Mouse (Mus musculus): ENCODE data around the gene Rab25. TPM values are rescaled to one million over a fixed set of nuclear protein-coding genes. Genes with fewer than 3 reads are reported as not detected.
A peak's percentile ranks its signal among the peaks of the same experiment; 100 is the strongest.

Rab25 gene
- total RNA-seq, 2 experiments from 2014 or later = not detected

DNA sequence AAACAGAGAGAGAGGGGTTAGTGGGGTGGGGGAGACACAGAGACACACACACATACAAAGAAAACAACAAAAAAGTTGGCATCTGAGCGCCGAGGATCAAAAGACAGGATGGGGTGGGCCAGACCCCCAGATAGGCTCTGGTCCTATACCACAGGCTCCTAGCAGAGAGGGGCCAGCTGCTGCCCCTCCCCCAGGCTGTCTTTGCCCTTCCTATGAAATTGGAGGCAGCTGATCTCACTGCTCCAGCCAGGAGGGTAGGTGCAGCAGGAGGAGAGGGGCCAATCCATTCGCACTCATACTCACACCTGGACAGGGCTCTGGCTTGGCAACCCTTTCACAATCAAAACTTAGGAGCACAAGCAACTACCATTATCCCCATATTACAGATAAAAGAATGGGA is 38.9 kb downstream of the Rab25 start:
- intact Hi-C loops (cut with DNase I) = no loop called here
- DNase-seq = no peak

DNA sequence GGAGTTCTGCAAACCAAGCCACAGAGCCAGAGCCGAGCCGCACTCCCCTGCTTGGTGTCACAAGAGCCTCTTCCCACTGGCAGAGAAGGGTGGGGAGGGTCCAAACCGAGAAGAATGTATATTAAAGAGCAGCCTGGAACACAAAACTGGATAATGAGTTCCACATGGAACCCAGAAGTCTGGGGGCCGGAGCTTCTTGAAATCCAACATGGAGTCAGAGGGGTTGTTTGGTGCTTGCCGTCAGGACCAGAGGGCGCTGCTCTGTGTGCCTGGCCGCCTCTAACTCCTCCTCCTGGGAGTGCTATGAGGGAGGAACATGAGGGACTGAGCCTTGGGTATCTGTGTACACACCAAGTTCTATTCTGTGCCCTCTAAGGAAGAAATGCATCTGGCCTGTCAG is 42.3 kb downstream of the Rab25 start:
- no peak for DNase-seq
- intact Hi-C loops (cut with DNase I) = no loop called here

DNA sequence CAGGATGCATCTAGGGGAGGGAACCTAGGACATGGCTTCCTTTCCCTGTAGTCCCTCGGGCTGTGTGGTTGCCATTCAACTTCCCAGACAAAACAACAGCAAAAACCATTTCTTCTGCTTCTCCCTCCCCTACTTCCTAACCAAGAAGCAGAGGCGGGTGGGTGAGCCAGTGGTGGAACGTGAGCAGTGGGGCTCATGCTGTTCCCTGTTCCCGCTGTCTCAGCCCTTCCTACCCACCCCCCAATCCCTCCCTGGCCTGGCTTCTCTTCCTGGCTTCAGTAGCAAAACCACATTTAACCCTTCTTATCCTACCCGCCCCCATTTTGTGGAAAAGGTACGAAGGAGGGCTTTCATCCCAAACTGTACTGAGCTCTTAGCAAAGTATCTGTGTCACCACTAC is 43.0 kb downstream of the Rab25 start:
- no peak for DNase-seq
- intact Hi-C loops (cut with DNase I) = no loop called here

DNA sequence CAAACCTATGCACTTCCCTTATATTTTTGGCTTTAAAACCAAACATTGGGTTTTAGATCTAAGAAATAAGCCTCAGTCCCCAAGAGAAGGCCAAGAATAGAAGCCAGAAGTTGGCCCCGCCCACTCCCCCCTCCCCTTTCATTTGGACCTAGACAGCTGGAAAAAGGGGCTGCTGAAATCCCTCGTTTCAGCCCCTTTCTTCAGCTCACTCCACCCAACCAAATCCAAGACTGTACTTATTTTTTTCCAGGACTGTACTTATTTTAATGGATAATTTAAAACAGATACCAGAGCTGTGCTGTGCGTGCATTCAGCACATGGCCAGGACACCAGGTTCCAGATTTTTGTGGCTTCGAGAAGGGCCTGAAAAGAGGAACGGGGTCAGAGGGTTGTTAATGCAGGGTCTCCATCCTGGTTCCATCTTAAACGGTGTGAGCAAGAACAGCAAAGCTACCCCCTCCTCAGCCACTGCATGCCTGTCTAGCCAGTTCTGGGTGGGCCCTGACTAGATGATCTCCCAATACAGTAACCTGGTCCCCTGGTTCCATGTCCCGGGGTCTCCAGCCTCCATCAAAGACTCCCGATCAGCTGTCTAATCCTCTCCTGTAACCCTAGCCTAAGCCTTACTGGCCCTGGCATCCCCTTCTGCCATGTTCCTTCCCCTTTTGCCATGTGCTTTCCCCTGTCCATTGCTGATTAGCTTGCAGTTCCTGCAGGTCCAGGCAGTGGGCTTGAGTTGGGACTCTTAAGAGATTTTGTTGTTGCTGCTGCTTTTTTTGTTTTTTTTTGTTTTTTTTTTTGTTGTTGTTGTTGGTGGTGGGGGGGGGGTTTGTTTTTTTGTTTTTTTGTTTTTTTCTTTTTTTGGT is 44.0 kb downstream of the Rab25 start:
- intact Hi-C loops (cut with DNase I) = no loop called here
- DNase-seq = peak in 1 of 2 experiments; percentile 19

GRCm38 (mm10) chr3:88503505-88503863 is 44.6 kb downstream of the Rab25 start:
- intact Hi-C loops (cut with DNase I) = no loop called here
- DNase-seq = no peak

- peak; percentile 94 to 95 for DNase-seq
- intact Hi-C loops (cut with DNase I) = no loop called here
Observed at GRCm38 (mm10) chr3:88502641-88503504, 45.2 kb downstream of the Rab25 start.

DNA sequence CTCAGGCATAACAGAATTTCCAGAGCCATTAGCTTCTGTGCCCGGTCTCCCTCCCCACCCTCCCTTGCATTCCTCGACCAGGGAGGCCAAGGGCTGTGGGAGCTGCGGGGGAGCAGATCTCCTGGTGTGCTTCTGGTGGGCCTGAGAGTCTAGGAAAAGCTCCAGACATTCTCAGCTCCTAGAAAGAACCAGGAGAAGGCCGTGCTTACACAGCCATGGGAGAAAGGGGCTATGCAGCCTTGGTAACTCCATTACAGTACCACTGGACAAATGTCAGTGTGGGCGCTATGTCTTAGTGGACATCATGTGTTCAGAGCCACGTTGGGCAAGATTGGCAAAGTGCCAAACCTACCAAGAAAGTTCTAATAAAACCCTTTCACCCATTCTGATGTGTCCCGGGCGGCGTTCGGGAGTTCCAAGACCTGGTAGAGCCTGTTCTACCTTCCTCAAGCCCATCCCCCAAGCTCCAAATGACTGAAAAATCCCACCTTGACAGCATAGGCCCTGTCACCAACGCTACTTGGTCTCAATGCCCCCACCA is 46.0 kb downstream of the Rab25 start:
- peak; percentile 52 to 69 for DNase-seq
- intact Hi-C loops (cut with DNase I) = no loop called here

DNA sequence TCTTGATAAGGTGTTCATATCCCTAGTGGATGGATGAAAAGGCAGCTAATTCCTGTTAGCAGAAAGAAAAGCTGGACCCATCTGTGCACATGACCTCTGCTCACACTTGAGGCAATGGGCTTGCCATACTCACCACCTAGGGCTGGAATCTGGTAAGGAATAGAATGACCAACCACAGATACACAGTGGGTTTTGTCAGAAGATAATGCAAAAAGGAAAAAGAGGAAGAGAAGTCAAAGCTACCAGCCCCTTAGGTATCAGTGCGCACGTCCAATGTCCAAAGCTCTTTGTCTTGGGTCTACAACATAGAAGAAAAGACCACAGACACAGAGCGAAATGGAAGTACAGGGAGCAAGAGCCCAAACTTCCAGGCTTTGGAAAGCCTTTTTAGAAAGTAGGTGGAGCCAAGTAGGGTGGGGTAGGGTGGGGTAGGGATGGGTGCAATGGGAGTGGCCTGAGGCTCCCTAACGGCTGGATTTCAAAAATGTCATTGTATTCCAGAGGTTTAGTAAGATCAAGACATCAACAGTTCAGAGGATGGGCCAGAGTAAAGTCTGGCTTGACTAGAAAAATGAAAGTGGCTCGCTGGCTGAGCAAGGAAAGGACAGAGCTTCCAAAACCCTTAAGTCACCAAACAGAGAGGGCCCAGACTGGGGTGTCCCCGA is 46.6 kb downstream of the Rab25 start:
- DNase-seq = peak in 1 of 2 experiments; percentile 35
- intact Hi-C loops (cut with DNase I) = no loop called here

DNA sequence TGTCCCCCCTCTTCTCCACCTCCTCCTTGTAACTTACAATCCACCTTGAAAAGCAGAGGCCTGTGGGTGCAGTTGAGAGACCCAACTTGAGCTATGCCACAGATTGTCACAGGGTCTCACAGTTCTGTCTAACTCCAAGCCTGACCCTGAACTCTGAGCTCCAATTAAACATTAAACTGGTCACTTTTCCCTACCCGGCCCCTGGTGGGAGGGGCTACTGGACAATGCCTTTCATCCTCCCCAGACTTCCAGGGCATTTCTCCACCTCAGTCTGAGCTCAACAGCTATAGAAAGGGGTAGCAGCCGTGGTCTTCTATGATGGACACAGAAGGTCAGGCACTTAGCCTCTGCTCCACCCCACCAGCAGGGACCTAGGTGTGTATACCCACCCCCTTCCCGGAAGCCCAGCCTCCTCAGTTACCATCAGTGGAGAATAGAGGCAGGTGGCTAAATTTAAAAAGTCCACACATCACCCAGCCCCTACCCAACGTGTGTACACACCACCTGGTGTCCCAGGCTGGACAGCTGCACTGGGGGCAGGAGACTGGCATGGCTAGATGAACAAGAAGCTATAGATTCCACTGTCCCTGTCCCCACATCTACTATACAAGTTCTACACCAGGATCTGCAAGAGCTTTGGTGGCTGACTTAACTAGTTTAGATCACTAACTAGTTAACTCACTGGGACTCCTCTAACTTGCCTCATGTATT is 47.3 kb downstream of the Rab25 start:
- intact Hi-C loops (cut with DNase I) = no loop called here
- DNase-seq = no peak

DNA sequence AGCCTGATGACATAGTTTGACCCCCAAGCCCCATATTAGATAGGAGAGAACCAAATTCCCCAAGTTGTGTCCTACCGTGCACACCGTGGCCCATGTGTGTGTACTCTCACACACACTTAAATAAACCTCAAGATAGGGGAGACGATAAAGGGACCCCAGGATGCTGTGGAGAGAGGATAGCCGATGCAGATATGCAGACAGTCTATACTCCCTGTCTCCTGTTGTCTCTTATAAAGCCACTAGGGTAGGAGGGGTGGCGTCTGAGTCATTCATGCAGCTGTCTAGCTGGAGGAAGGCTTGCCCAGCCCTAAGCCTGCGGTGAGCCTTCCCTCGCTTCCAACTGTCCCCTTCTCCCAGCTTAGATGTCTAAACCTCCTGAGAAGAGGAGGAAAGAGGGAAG is 48.0 kb downstream of the Rab25 start:
- intact Hi-C loops (cut with DNase I) = no loop called here

GRCm38 (mm10) chr3:88499580-88499979 is 48.5 kb downstream of the Rab25 start:
- DNase-seq = no peak
- intact Hi-C loops (cut with DNase I) = no loop called here

More for the DNA sequence above, 48.0 kb downstream of the Rab25 start:
- DNase-seq = no peak

- intact Hi-C loops (cut with DNase I) = no loop called here
- peak; percentile 45 to 60 for DNase-seq
Observed at GRCm38 (mm10) chr3:88495741-88496415, 52.2 kb downstream of the Rab25 start.

GRCm38 (mm10) chr3:88494836-88495628 is 53.1 kb downstream of the Rab25 start:
- intact Hi-C loops (cut with DNase I) = no loop called here
- DNase-seq = peak; percentile 78 to 86

- intact Hi-C loops (cut with DNase I) = no loop called here
- DNase-seq = peak; percentile 20 to 35
Observed at GRCm38 (mm10) chr3:88493706-88494582, 54.2 kb downstream of the Rab25 start.

All from heart, postnatal 10 days (tissue).